Mouse (Mus musculus): ENCODE measurements around the gene Ms4a6d.

DNA sequence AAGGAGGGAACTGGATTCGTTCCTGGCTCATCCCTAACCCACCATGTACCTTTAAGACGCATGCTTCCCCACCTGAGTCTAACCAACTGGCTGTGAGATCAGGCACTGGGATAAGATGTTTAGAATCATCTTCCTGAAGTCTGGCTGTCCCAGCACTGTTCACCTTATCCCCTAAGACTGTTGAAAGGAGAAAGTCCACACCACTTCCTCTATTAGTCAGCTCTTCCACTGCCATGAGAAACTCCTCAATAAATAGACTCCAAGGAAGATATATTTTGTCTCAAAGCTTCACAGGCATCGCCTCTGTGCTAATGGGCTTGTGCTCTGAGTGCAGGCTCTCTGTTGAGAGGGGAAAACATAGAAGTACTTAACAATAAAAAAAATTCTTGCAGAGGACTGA, 41.5 kb upstream of the Ms4a6d start:
- no peak for TF ChIP-seq CTCF (IDR thresholded peaks at IDR 0.05; ENCODE audit: control insufficient read depth, insufficient read depth, insufficient read length)
- TF ChIP-seq USF1 (IDR thresholded peaks at IDR 0.05; ENCODE audit: low read depth) = no peak
- TF ChIP-seq MYOD1 (IDR thresholded peaks at IDR 0.05; ENCODE audit: control insufficient read depth, insufficient read length, low read depth) = no peak
